Mouse (Mus musculus): Measurements from ENCODE around the gene Klhl25. TPM values are rescaled to one million over a fixed set of nuclear protein-coding genes. Genes with fewer than 3 reads are reported as not detected.

Klhl25 gene
- polyA plus RNA-seq, 1 experiment from 2014 or later: 8.0 TPM

GRCm38 (mm10) chr7:75893709-75894108 lies 45.6 kb downstream of the Klhl25 start:
- no peak for ATAC-seq (ENCODE audit: low FRiP score, low TSS enrichment)
- H3K27ac ChIP-seq (replicated peaks): no peak overlapping the region
- no peaks in the 10 kb centered on the region for H3K36me3 ChIP-seq (ENCODE audit: control insufficient read depth, insufficient read depth, low read length)
- no peak overlapping the region for H3K9ac ChIP-seq (ENCODE audit: low read length)
- no peak overlapping the region for H3K4me3 ChIP-seq (ENCODE audit: low read depth, low read length)
- H3K27me3 ChIP-seq (ENCODE audit: control insufficient read depth, insufficient read depth, low read length): no peaks in the 10 kb centered on the region
- no peak for DNase-seq (ENCODE audit: low spot score)
- TF ChIP-seq EP300 (optimal IDR thresholded peaks at IDR 0.05) (no peak), CTCF (IDR thresholded peaks at IDR 0.05; ENCODE audit: low read depth) (no peak)
- no peak overlapping the region for H3K4me2 ChIP-seq (replicated peaks; ENCODE audit: low read depth)
- H3K4me1 ChIP-seq (replicated peaks; ENCODE audit: control insufficient read depth, insufficient read depth): no peaks in the 10 kb centered on the region
- 80% methylated on average over 8 of the region's 8 CpGs for WGBS
- no peaks in the 10 kb centered on the region for H3K9me3 ChIP-seq (ENCODE audit: control insufficient read depth, low read length)

- no peaks in the 10 kb centered on the region for H3K27me3 ChIP-seq (ENCODE audit: control insufficient read depth, insufficient read depth, low read length)
- H3K9me3 ChIP-seq (ENCODE audit: control insufficient read depth, low read length): no peaks in the 10 kb centered on the region
- no peak overlapping the region for H3K4me3 ChIP-seq (ENCODE audit: low read depth, low read length)
- no peaks in the 10 kb centered on the region for H3K36me3 ChIP-seq (ENCODE audit: control insufficient read depth, insufficient read depth, low read length)
- no peaks in the 10 kb centered on the region for H3K4me1 ChIP-seq (replicated peaks; ENCODE audit: control insufficient read depth, insufficient read depth)
- no peak overlapping the region for H3K9ac ChIP-seq (ENCODE audit: low read length)
- TF ChIP-seq EP300 (optimal IDR thresholded peaks at IDR 0.05) (no peak), CTCF (IDR thresholded peaks at IDR 0.05; ENCODE audit: low read depth) (no peak)
- H3K4me2 ChIP-seq (replicated peaks; ENCODE audit: low read depth): no peak overlapping the region
- 81% methylated on average over 5 of the region's 5 CpGs for WGBS
- ATAC-seq (ENCODE audit: low FRiP score, low TSS enrichment) (no peak), DNase-seq (ENCODE audit: low spot score) (no peak)
- H3K27ac ChIP-seq (replicated peaks): no peak overlapping the region
Observed at GRCm38 (mm10) chr7:75897041-75897440, 48.9 kb downstream of the Klhl25 start.

- Histone ChIP-seq H3K27ac (replicated peaks) (no peak overlapping the region), H3K4me2 (replicated peaks; ENCODE audit: low read depth) (no peak overlapping the region), H3K4me1 (replicated peaks; ENCODE audit: control insufficient read depth, insufficient read depth) (no peaks in the 10 kb centered on the region), H3K9ac (ENCODE audit: low read length) (no peak overlapping the region), H3K4me3 (ENCODE audit: low read depth, low read length) (no peak overlapping the region), H3K9me3 (ENCODE audit: control insufficient read depth, low read length) (no peaks in the 10 kb centered on the region), H3K27me3 (ENCODE audit: control insufficient read depth, insufficient read depth, low read length) (no peaks in the 10 kb centered on the region), H3K36me3 (ENCODE audit: control insufficient read depth, insufficient read depth, low read length) (no peaks in the 10 kb centered on the region)
- ATAC-seq (ENCODE audit: low FRiP score, low TSS enrichment) (peak; percentile 82), DNase-seq (ENCODE audit: low spot score) (no peak)
- TF ChIP-seq EP300 (optimal IDR thresholded peaks at IDR 0.05): no peak
- TF ChIP-seq CTCF (IDR thresholded peaks at IDR 0.05; ENCODE audit: low read depth): no peak
- 46% methylated on average over 6 of the region's 6 CpGs for WGBS
Observed at GRCm38 (mm10) chr7:75899102-75899501, 51.0 kb downstream of the Klhl25 start.

- no peak overlapping the region for H3K9ac ChIP-seq (ENCODE audit: low read length)
- no peak overlapping the region for H3K4me3 ChIP-seq (ENCODE audit: low read depth, low read length)
- DNase-seq (ENCODE audit: low spot score) (peak; percentile 26), ATAC-seq (ENCODE audit: low FRiP score, low TSS enrichment) (peak; percentile 64)
- no peak for TF ChIP-seq EP300 (optimal IDR thresholded peaks at IDR 0.05)
- no peak for TF ChIP-seq CTCF (IDR thresholded peaks at IDR 0.05; ENCODE audit: low read depth)
- H3K27me3 ChIP-seq (ENCODE audit: control insufficient read depth, insufficient read depth, low read length): no peaks in the 10 kb centered on the region
- H3K27ac ChIP-seq (replicated peaks): no peak overlapping the region
- no peaks in the 10 kb centered on the region for H3K36me3 ChIP-seq (ENCODE audit: control insufficient read depth, insufficient read depth, low read length)
- H3K4me2 ChIP-seq (replicated peaks; ENCODE audit: low read depth): no peak overlapping the region
- H3K9me3 ChIP-seq (ENCODE audit: control insufficient read depth, low read length): no peaks in the 10 kb centered on the region
- 40% methylated on average over 8 of the region's 8 CpGs for WGBS
- H3K4me1 ChIP-seq (replicated peaks; ENCODE audit: control insufficient read depth, insufficient read depth): no peaks in the 10 kb centered on the region
Observed at GRCm38 (mm10) chr7:75899517-75899916, 51.4 kb downstream of the Klhl25 start.

GRCm38 (mm10) chr7:75899954-75900353 lies 51.8 kb downstream of the Klhl25 start:
- H3K27ac ChIP-seq (replicated peaks): no peak overlapping the region
- H3K4me2 ChIP-seq (replicated peaks; ENCODE audit: low read depth): no peak overlapping the region
- no peaks in the 10 kb centered on the region for H3K27me3 ChIP-seq (ENCODE audit: control insufficient read depth, insufficient read depth, low read length)
- DNase-seq (ENCODE audit: low spot score): no peak
- 65% methylated on average over 4 of the region's 4 CpGs for WGBS
- no peak overlapping the region for H3K9ac ChIP-seq (ENCODE audit: low read length)
- H3K36me3 ChIP-seq (ENCODE audit: control insufficient read depth, insufficient read depth, low read length): no peaks in the 10 kb centered on the region
- no peaks in the 10 kb centered on the region for H3K4me1 ChIP-seq (replicated peaks; ENCODE audit: control insufficient read depth, insufficient read depth)
- no peak overlapping the region for H3K4me3 ChIP-seq (ENCODE audit: low read depth, low read length)
- no peak for TF ChIP-seq CTCF (IDR thresholded peaks at IDR 0.05; ENCODE audit: low read depth)
- no peak for TF ChIP-seq EP300 (optimal IDR thresholded peaks at IDR 0.05)
- no peak for ATAC-seq (ENCODE audit: low FRiP score, low TSS enrichment)
- H3K9me3 ChIP-seq (ENCODE audit: control insufficient read depth, low read length): no peaks in the 10 kb centered on the region

GRCm38 (mm10) chr7:75905145-75905544 lies 57.0 kb downstream of the Klhl25 start:
- Histone ChIP-seq H3K4me3 (ENCODE audit: low read depth, low read length) (no peak overlapping the region), H3K27me3 (ENCODE audit: control insufficient read depth, insufficient read depth, low read length) (no peaks in the 10 kb centered on the region), H3K27ac (replicated peaks) (no peak overlapping the region), H3K9me3 (ENCODE audit: control insufficient read depth, low read length) (no peaks in the 10 kb centered on the region), H3K36me3 (ENCODE audit: control insufficient read depth, insufficient read depth, low read length) (no peaks in the 10 kb centered on the region), H3K9ac (ENCODE audit: low read length) (no peak overlapping the region), H3K4me2 (replicated peaks; ENCODE audit: low read depth) (no peak overlapping the region), H3K4me1 (replicated peaks; ENCODE audit: control insufficient read depth, insufficient read depth) (no peaks in the 10 kb centered on the region)
- 43% methylated on average over 2 of the region's 2 CpGs for whole genome bisulfite sequencing
- ATAC-seq (ENCODE audit: low FRiP score, low TSS enrichment) (no peak), DNase-seq (ENCODE audit: low spot score) (no peak)
- no peak for TF ChIP-seq EP300 (optimal IDR thresholded peaks at IDR 0.05)
- no peak for TF ChIP-seq CTCF (IDR thresholded peaks at IDR 0.05; ENCODE audit: low read depth)
